Mouse (Mus musculus): Measurements from ENCODE around the gene Top1.

DNA sequence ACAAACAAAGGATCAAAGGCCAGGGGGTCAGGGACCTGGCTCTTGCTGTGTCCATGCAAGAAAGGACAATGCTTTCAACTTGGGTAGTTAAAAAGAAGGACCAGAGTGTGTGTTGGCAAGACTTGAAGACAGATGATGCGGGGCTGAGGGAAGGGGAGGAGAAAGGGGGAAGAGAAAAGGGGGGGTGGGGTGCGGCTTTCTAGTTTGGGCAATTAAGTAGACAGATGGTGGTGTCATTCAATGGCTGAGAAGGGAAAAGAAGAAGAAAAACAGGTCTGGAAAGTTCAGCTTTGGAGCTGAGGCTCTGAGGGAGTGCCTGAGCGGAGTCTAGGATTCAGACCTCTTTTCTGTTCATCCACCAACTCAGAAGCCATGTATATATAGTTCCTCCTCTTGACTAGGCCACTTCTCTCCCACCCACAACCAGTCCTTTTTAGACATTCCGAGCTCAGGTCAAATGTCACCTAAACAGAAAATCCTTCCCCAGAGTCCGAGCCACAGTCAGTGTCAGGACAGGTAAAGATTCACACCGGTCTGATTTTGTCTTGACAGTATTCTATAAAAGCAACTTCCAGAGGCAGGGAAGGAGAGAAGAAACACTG, 27.0 kb upstream of the Top1 start:
- TF ChIP-seq POLR2A (IDR thresholded peaks at IDR 0.05; ENCODE audit: low read depth, low read length) (no peak), CTCF (IDR thresholded peaks at IDR 0.05; ENCODE audit: extremely low read depth, insufficient read length, insufficient replicate concordance, low read depth, low read length) (no peak)
